Mouse (Mus musculus) brain, embryonic 14.5 days (tissue): Measurements from ENCODE around the gene H60c.

Source experiments
- CTCF ChIP-seq: fragments of 200-500 bp; IDR thresholded peaks from 2 replicates; pipeline ENCODE4 v1.5.1; 2012; ENCODE audit warnings: inconsistent platforms, mild to moderate bottlenecking, moderate library complexity, borderline replicate concordance; ENCODE audit not compliant: insufficient read depth, insufficient read length; ENCODE audit errors: extremely low read depth
- POLR2A ChIP-seq: fragments of 200-500 bp; IDR thresholded peaks from 2 replicates; pipeline ENCODE4 v1.6.1; 2012; ENCODE audit warnings: mild to moderate bottlenecking, inconsistent platforms, borderline replicate concordance; ENCODE audit not compliant: poor library complexity, insufficient read depth, insufficient read length, severe bottlenecking; ENCODE audit errors: extremely low read depth

GRCm38 (mm10) chr10:3267671-3268070 is at the start of gene H60c:
- TF ChIP-seq CTCF: no peak
- no peak for TF ChIP-seq POLR2A
